Mouse (Mus musculus) intestine, postnatal 0 days (tissue): ENCODE measurements around the gene Cilp. TPM values are rescaled to one million over a fixed set of nuclear protein-coding genes. Genes with fewer than 3 reads are reported as not detected.

Experiments used
- ATAC-seq: fragments of 200-750 bp; cut with Nextera tagmentation; 2 replicates; pipeline ENCODE4 v1.8.0; 2017; ENCODE audit warnings: mild to moderate bottlenecking, moderate TSS enrichment, moderate library complexity
- H3K27ac ChIP-seq: fragments of 300-500 bp; sonication (generic); 2 replicates; pipeline ENCODE4 v1.5.1; 2014; ENCODE audit warnings: mild to moderate bottlenecking, low read depth, low read length, moderate library complexity
- H3K27me3 ChIP-seq: fragments of 300-500 bp; sonication (generic); replicated peaks from 2 replicates; pipeline ENCODE4 v1.6.1; 2014; ENCODE audit warnings: low read length, mixed read lengths; ENCODE audit not compliant: control insufficient read depth, insufficient read depth
- H3K36me3 ChIP-seq: fragments of 300-500 bp; sonication (generic); 2 replicates; pipeline ENCODE4 v1.6.1; 2014; ENCODE audit warnings: mild to moderate bottlenecking, moderate library complexity; ENCODE audit not compliant: control insufficient read depth, insufficient read depth
- H3K4me1 ChIP-seq: fragments of 300-500 bp; sonication (generic); replicated peaks from 2 replicates; pipeline ENCODE4 v1.6.1; 2014; ENCODE audit warnings: antibody characterized with exemption, low read length, mixed read lengths; ENCODE audit not compliant: control insufficient read depth, insufficient read depth
- H3K4me2 ChIP-seq: fragments of 300-500 bp; sonication (generic); replicated peaks from 2 replicates; pipeline ENCODE4 v1.6.1; 2014; ENCODE audit warnings: low read depth, mild to moderate bottlenecking, moderate library complexity
- H3K4me3 ChIP-seq: fragments of 300-500 bp; sonication (generic); 2 replicates; pipeline ENCODE4 v1.5.1; 2014; ENCODE audit warnings: low read depth, low read length
- H3K9ac ChIP-seq: fragments of 300-500 bp; sonication (generic); 2 replicates; pipeline ENCODE4 v1.6.1; 2014; ENCODE audit warnings: mild to moderate bottlenecking, low read depth, low read length
- H3K9me3 ChIP-seq: fragments of 300-500 bp; sonication (generic); 2 replicates; pipeline ENCODE4 v1.6.1; 2016; ENCODE audit warnings: mixed run types; ENCODE audit not compliant: control insufficient read depth
- CTCF ChIP-seq: sonication (generic); IDR thresholded peaks from 2 replicates; pipeline ENCODE4 v1.5.1; 2016; ENCODE audit warnings: low read depth, mild to moderate bottlenecking, control low read depth, antibody characterized with exemption, moderate library complexity
- WGBS: fragments of 180-500 bp; shearing (Covaris S2); extraction: QIAGEN DNeasy Blood & Tissue Kit; methylation state at CpG from one replicate; pipeline ENCODE4 v1.1.7; 2014; 5-methylcytosine and 5-hydroxymethylcytosine counted together
- polyA plus RNA-seq: library from polyadenylated mRNA; unstranded; fragments of >200 nt; fragmentation: Nextera tagmentation; extraction: Ambion mirVana; gene quantifications from 2 replicates; pipeline ENCODE4 v1.2.1, GENCODE M21; 2015

Gene Cilp
- polyA plus RNA-seq, 1 experiment from 2014 or later, result 0.43 TPM

DNA sequence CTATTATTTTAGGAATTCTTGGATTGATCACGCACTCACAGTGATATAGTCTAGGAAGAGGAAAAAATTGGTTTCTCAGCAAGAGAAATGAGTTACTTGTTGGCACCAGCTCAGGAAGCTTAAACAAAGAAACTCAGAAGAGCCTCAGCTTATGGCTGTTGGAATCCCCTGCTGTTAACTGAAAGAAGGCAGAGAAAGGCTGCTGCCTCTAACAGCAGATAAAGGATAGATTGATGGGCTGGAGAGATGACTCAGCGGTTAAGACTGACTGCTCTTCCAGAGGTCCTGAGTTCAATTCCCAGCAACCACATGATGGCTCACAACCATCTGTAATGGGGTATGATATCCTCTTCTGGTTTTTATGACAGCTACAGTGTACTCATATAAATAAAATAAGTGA, 62.4 kb downstream of the Cilp start:
- no peak overlapping the region for H3K4me3 ChIP-seq
- no peaks in the 10 kb centered on the region for H3K27me3 ChIP-seq
- no peaks in the 10 kb centered on the region for H3K4me1 ChIP-seq
- WGBS, result 95% methylated on average over 2 of the region's 2 CpGs
- H3K9ac ChIP-seq, result no peak overlapping the region
- TF ChIP-seq CTCF, result no peak
- H3K9me3 ChIP-seq, result no peaks in the 10 kb centered on the region
- H3K36me3 ChIP-seq, result peaks cover 61% of the 10 kb centered on the region
- no peak overlapping the region for H3K27ac ChIP-seq
- no peak for ATAC-seq
- no peak overlapping the region for H3K4me2 ChIP-seq

Other genes starting within 250 kb of the Cilp start
- gene Hacd3, start 243.5 kb upstream of the Cilp start, polyA plus RNA-seq, result 43.9 and 46.8 TPM in 2 replicates
- 14.1 and 14.8 TPM in 2 replicates for gene Dpp8, start 232.8 kb upstream of the Cilp start, polyA plus RNA-seq
- gene Igdcc4, start 163.7 kb upstream of the Cilp start, polyA plus RNA-seq, result 4.1 and 4.5 TPM in 2 replicates
- 0.22 TPM in 2 replicates for gene Igdcc3, start 124.0 kb upstream of the Cilp start, polyA plus RNA-seq
- gene Parp16, start 69.8 kb upstream of the Cilp start, polyA plus RNA-seq, result 9.9 and 10.5 TPM in 2 replicates
- 28.2 and 30.5 TPM in 2 replicates for gene Clpx, start 29.1 kb downstream of the Cilp start, polyA plus RNA-seq
- gene Pdcd7, start 80.9 kb downstream of the Cilp start, polyA plus RNA-seq, result 6.5 and 7.7 TPM in 2 replicates
- 0.14 and 0.21 TPM in 2 replicates for gene Ubap1l, start 95.9 kb downstream of the Cilp start, polyA plus RNA-seq
- gene Kbtbd13, start 126.5 kb downstream of the Cilp start, polyA plus RNA-seq, result 3.9 and 5.0 TPM in 2 replicates
- 5.4 and 6.2 TPM in 2 replicates for gene Rasl12, start 133.3 kb downstream of the Cilp start, polyA plus RNA-seq
- gene Slc51b, start 157.8 kb downstream of the Cilp start, polyA plus RNA-seq, result 261 and 305 TPM in 2 replicates
- gene Mtfmt, start 170.6 kb downstream of the Cilp start, polyA plus RNA-seq, result 14.8 and 15.7 TPM in 2 replicates
- 85.8 and 86.3 TPM in 2 replicates for gene Spg21, start 195.8 kb downstream of the Cilp start, polyA plus RNA-seq